Mouse (Mus musculus): Measurements from ENCODE around the gene Umod. TPM values are rescaled to one million over a fixed set of nuclear protein-coding genes. Genes with fewer than 3 reads are reported as not detected.
A peak's percentile ranks its signal among the peaks of the same experiment; 100 is the strongest.

The Umod gene
- polyA plus RNA-seq, 1 experiment from 2014 or later: not detected

GRCm38 (mm10) chr7:119519654-119520053 lies 40.6 kb upstream of the Umod start:
- no peak overlapping the region for H3K4me3 ChIP-seq (ENCODE audit: low read depth, low read length)
- no peak overlapping the region for H3K9ac ChIP-seq (ENCODE audit: low read length)
- ATAC-seq (ENCODE audit: insufficient number of reproducible peaks, low FRiP score, low TSS enrichment, low read depth) (no peak), DNase-seq (ENCODE audit: low spot score) (peak; percentile 79)
- no peaks in the 10 kb centered on the region for H3K27me3 ChIP-seq (ENCODE audit: control insufficient read depth, insufficient read depth, low read length)
- no peak overlapping the region for H3K4me2 ChIP-seq (ENCODE audit: low read depth, severe bottlenecking)
- H3K4me1 ChIP-seq (ENCODE audit: control insufficient read depth, insufficient read depth, low read length): no peaks in the 10 kb centered on the region
- no peaks in the 10 kb centered on the region for H3K36me3 ChIP-seq (ENCODE audit: control insufficient read depth, insufficient read depth, low read length)
- WGBS: 55% methylated on average over 5 of the region's 5 CpGs
- no peak overlapping the region for H3K27ac ChIP-seq (replicated peaks; ENCODE audit: low read depth, low read length)
- H3K9me3 ChIP-seq (ENCODE audit: control insufficient read depth, low read length): no peaks in the 10 kb centered on the region

- no peak within 1 kb of the TSS for H3K4me3 ChIP-seq (ENCODE audit: low read depth, low read length)
- no peaks in the 10 kb centered on the region for H3K4me1 ChIP-seq (ENCODE audit: control insufficient read depth, insufficient read depth, low read length)
- ATAC-seq (ENCODE audit: insufficient number of reproducible peaks, low FRiP score, low TSS enrichment, low read depth): no peak
- no peak for DNase-seq (ENCODE audit: low spot score)
- no peaks in the 10 kb centered on the region for H3K27me3 ChIP-seq (ENCODE audit: control insufficient read depth, insufficient read depth, low read length)
- 74% methylated on average over 5 of the region's 5 CpGs for WGBS
- no peak within 1 kb of the TSS for H3K9ac ChIP-seq (ENCODE audit: low read length)
- no peak within 1 kb of the TSS for H3K27ac ChIP-seq (replicated peaks; ENCODE audit: low read depth, low read length)
- H3K9me3 ChIP-seq (ENCODE audit: control insufficient read depth, low read length): no peaks in the 10 kb centered on the region
- H3K4me2 ChIP-seq (ENCODE audit: low read depth, severe bottlenecking): no peak within 1 kb of the TSS
- H3K36me3 ChIP-seq (ENCODE audit: control insufficient read depth, insufficient read depth, low read length): no peaks in the 10 kb centered on the region
Observed at GRCm38 (mm10) chr7:119519163-119519562, 40.1 kb upstream of the Umod start, which contains the start of gene Acsm5. Gene Acsm5 (plus strand): TSS chr7:119519463.

- Histone ChIP-seq H3K9me3 (ENCODE audit: control insufficient read depth, low read length) (no peaks in the 10 kb centered on the region), H3K36me3 (ENCODE audit: control insufficient read depth, insufficient read depth, low read length) (no peaks in the 10 kb centered on the region), H3K4me1 (ENCODE audit: control insufficient read depth, insufficient read depth, low read length) (no peaks in the 10 kb centered on the region), H3K4me3 (ENCODE audit: low read depth, low read length) (no peak overlapping the region), H3K4me2 (ENCODE audit: low read depth, severe bottlenecking) (no peak overlapping the region), H3K9ac (ENCODE audit: low read length) (no peak overlapping the region), H3K27ac (replicated peaks; ENCODE audit: low read depth, low read length) (no peak overlapping the region), H3K27me3 (ENCODE audit: control insufficient read depth, insufficient read depth, low read length) (no peaks in the 10 kb centered on the region)
- WGBS: 85% methylated on average over 7 of the region's 7 CpGs
- no peak for DNase-seq (ENCODE audit: low spot score)
- no peak for ATAC-seq (ENCODE audit: insufficient number of reproducible peaks, low FRiP score, low TSS enrichment, low read depth)
Observed at GRCm38 (mm10) chr7:119516272-119516558, 37.1 kb upstream of the Umod start.

- H3K27ac ChIP-seq (replicated peaks; ENCODE audit: low read depth, low read length): no peak overlapping the region
- H3K4me2 ChIP-seq (ENCODE audit: low read depth, severe bottlenecking): no peak overlapping the region
- no peak overlapping the region for H3K4me3 ChIP-seq (ENCODE audit: low read depth, low read length)
- ATAC-seq (ENCODE audit: insufficient number of reproducible peaks, low FRiP score, low TSS enrichment, low read depth): no peak
- no peaks in the 10 kb centered on the region for H3K36me3 ChIP-seq (ENCODE audit: control insufficient read depth, insufficient read depth, low read length)
- no peaks in the 10 kb centered on the region for H3K4me1 ChIP-seq (ENCODE audit: control insufficient read depth, insufficient read depth, low read length)
- peak; percentile 63 for DNase-seq (ENCODE audit: low spot score)
- H3K27me3 ChIP-seq (ENCODE audit: control insufficient read depth, insufficient read depth, low read length): no peaks in the 10 kb centered on the region
- no peaks in the 10 kb centered on the region for H3K9me3 ChIP-seq (ENCODE audit: control insufficient read depth, low read length)
- 72% methylated on average over 10 of the region's 10 CpGs for WGBS
- no peak overlapping the region for H3K9ac ChIP-seq (ENCODE audit: low read length)
Observed at GRCm38 (mm10) chr7:119515492-119516271, 36.6 kb upstream of the Umod start.

GRCm38 (mm10) chr7:119513056-119513455 lies 34.0 kb upstream of the Umod start:
- H3K27ac ChIP-seq (replicated peaks; ENCODE audit: low read depth, low read length): no peak overlapping the region
- H3K4me3 ChIP-seq (ENCODE audit: low read depth, low read length): no peak overlapping the region
- no peaks in the 10 kb centered on the region for H3K4me1 ChIP-seq (ENCODE audit: control insufficient read depth, insufficient read depth, low read length)
- no peaks in the 10 kb centered on the region for H3K36me3 ChIP-seq (ENCODE audit: control insufficient read depth, insufficient read depth, low read length)
- 33% methylated on average over 7 of the region's 7 CpGs for WGBS
- no peaks in the 10 kb centered on the region for H3K9me3 ChIP-seq (ENCODE audit: control insufficient read depth, low read length)
- H3K4me2 ChIP-seq (ENCODE audit: low read depth, severe bottlenecking): no peak overlapping the region
- no peak overlapping the region for H3K9ac ChIP-seq (ENCODE audit: low read length)
- DNase-seq (ENCODE audit: low spot score) (peak; percentile 64), ATAC-seq (ENCODE audit: insufficient number of reproducible peaks, low FRiP score, low TSS enrichment, low read depth) (no peak)
- no peaks in the 10 kb centered on the region for H3K27me3 ChIP-seq (ENCODE audit: control insufficient read depth, insufficient read depth, low read length)

GRCm38 (mm10) chr7:119511143-119511542 lies 32.1 kb upstream of the Umod start:
- H3K9ac ChIP-seq (ENCODE audit: low read length): no peak overlapping the region
- no peaks in the 10 kb centered on the region for H3K4me1 ChIP-seq (ENCODE audit: control insufficient read depth, insufficient read depth, low read length)
- H3K27me3 ChIP-seq (ENCODE audit: control insufficient read depth, insufficient read depth, low read length): no peaks in the 10 kb centered on the region
- no peaks in the 10 kb centered on the region for H3K36me3 ChIP-seq (ENCODE audit: control insufficient read depth, insufficient read depth, low read length)
- no peak overlapping the region for H3K4me3 ChIP-seq (ENCODE audit: low read depth, low read length)
- no peak overlapping the region for H3K27ac ChIP-seq (replicated peaks; ENCODE audit: low read depth, low read length)
- 92% methylated on average over 4 of the region's 4 CpGs for WGBS
- no peak for DNase-seq (ENCODE audit: low spot score)
- no peak for ATAC-seq (ENCODE audit: insufficient number of reproducible peaks, low FRiP score, low TSS enrichment, low read depth)
- no peaks in the 10 kb centered on the region for H3K9me3 ChIP-seq (ENCODE audit: control insufficient read depth, low read length)
- H3K4me2 ChIP-seq (ENCODE audit: low read depth, severe bottlenecking): no peak overlapping the region

- no peak overlapping the region for H3K9ac ChIP-seq (ENCODE audit: low read length)
- no peaks in the 10 kb centered on the region for H3K9me3 ChIP-seq (ENCODE audit: control insufficient read depth, low read length)
- no peak overlapping the region for H3K27ac ChIP-seq (replicated peaks; ENCODE audit: low read depth, low read length)
- H3K36me3 ChIP-seq (ENCODE audit: control insufficient read depth, insufficient read depth, low read length): no peaks in the 10 kb centered on the region
- DNase-seq (ENCODE audit: low spot score): no peak
- H3K4me1 ChIP-seq (ENCODE audit: control insufficient read depth, insufficient read depth, low read length): no peaks in the 10 kb centered on the region
- ATAC-seq (ENCODE audit: insufficient number of reproducible peaks, low FRiP score, low TSS enrichment, low read depth): no peak
- WGBS: 82% methylated on average over 4 of the region's 4 CpGs
- H3K4me2 ChIP-seq (ENCODE audit: low read depth, severe bottlenecking): no peak overlapping the region
- H3K27me3 ChIP-seq (ENCODE audit: control insufficient read depth, insufficient read depth, low read length): no peaks in the 10 kb centered on the region
- H3K4me3 ChIP-seq (ENCODE audit: low read depth, low read length): no peak overlapping the region
Observed at GRCm38 (mm10) chr7:119490041-119490780, 11.1 kb upstream of the Umod start.

- Histone ChIP-seq H3K27ac (replicated peaks; ENCODE audit: low read depth, low read length) (no peak overlapping the region), H3K27me3 (ENCODE audit: control insufficient read depth, insufficient read depth, low read length) (no peaks in the 10 kb centered on the region), H3K4me2 (ENCODE audit: low read depth, severe bottlenecking) (no peak overlapping the region), H3K4me3 (ENCODE audit: low read depth, low read length) (no peak overlapping the region), H3K9me3 (ENCODE audit: control insufficient read depth, low read length) (no peaks in the 10 kb centered on the region), H3K36me3 (ENCODE audit: control insufficient read depth, insufficient read depth, low read length) (no peaks in the 10 kb centered on the region), H3K4me1 (ENCODE audit: control insufficient read depth, insufficient read depth, low read length) (no peaks in the 10 kb centered on the region), H3K9ac (ENCODE audit: low read length) (no peak overlapping the region)
- 94% methylated on average over 5 of the region's 5 CpGs for WGBS
- DNase-seq (ENCODE audit: low spot score): no peak
- no peak for ATAC-seq (ENCODE audit: insufficient number of reproducible peaks, low FRiP score, low TSS enrichment, low read depth)
Observed at GRCm38 (mm10) chr7:119486683-119487082, 7.6 kb upstream of the Umod start.
